Mouse (Mus musculus) Muller cell, postnatal 12 days (primary cell): Measurements from ENCODE around the gene C330007P06Rik.

Source experiments
- DNase-seq: peaks from one replicate; pipeline ENCODE4 v3.0.0-alpha.2; 2015; ENCODE audit errors: inconsistent ontology term

C330007P06Rik gene

GRCm38 (mm10) chrX:36837069-36837676, 36.7 kb downstream of the C330007P06Rik start:
- no peak for DNase-seq

- DNase-seq, result peak; percentile 17
Measured at GRCm38 (mm10) chrX:36833397-36834084, 40.4 kb downstream of the C330007P06Rik start.

- peak; percentile 24 for DNase-seq
Measured at GRCm38 (mm10) chrX:36831632-36832031, 42.3 kb downstream of the C330007P06Rik start.

GRCm38 (mm10) chrX:36830271-36830670, 43.6 kb downstream of the C330007P06Rik start:
- DNase-seq, result peak; percentile 64

- no peak for DNase-seq
Measured at GRCm38 (mm10) chrX:36826873-36827272, 47.0 kb downstream of the C330007P06Rik start.

- DNase-seq, result no peak
Measured at GRCm38 (mm10) chrX:36825032-36825431, 48.9 kb downstream of the C330007P06Rik start.

- no peak for DNase-seq
Measured at GRCm38 (mm10) chrX:36823932-36824711, 49.8 kb downstream of the C330007P06Rik start.

- DNase-seq, result no peak
Measured at GRCm38 (mm10) chrX:36820201-36820600, 53.7 kb downstream of the C330007P06Rik start.

- no peak for DNase-seq
Measured at GRCm38 (mm10) chrX:36819575-36819974, 54.3 kb downstream of the C330007P06Rik start.

- no peak for DNase-seq
Measured at GRCm38 (mm10) chrX:36816953-36817441, 56.9 kb downstream of the C330007P06Rik start.

- DNase-seq, result no peak
Measured at GRCm38 (mm10) chrX:36816368-36816899, 57.5 kb downstream of the C330007P06Rik start.

GRCm38 (mm10) chrX:36815439-36815838, 58.5 kb downstream of the C330007P06Rik start:
- no peak for DNase-seq

GRCm38 (mm10) chrX:36815022-36815421, 58.9 kb downstream of the C330007P06Rik start:
- DNase-seq, result no peak

- no peak for DNase-seq
Measured at GRCm38 (mm10) chrX:36814161-36814836, 59.6 kb downstream of the C330007P06Rik start.

- DNase-seq, result no peak
Measured at GRCm38 (mm10) chrX:36811377-36811776, 62.5 kb downstream of the C330007P06Rik start.

- no peak for DNase-seq
Measured at GRCm38 (mm10) chrX:36808318-36808683, 65.6 kb downstream of the C330007P06Rik start.

- peak; percentile 85 for DNase-seq
Measured at GRCm38 (mm10) chrX:36807360-36808317, 66.3 kb downstream of the C330007P06Rik start.

GRCm38 (mm10) chrX:36805466-36806235, 68.3 kb downstream of the C330007P06Rik start:
- no peak for DNase-seq

- peak; percentile 14 for DNase-seq
Measured at GRCm38 (mm10) chrX:36804196-36804595, 69.7 kb downstream of the C330007P06Rik start.

- DNase-seq, result no peak
Measured at GRCm38 (mm10) chrX:36803189-36803588, 70.7 kb downstream of the C330007P06Rik start.
